In genomic region chr3:34679921-34680320, GRCm38 (mm10) we compare ENCODE assay signal across 18 mouse cellular contexts. TPM values are rescaled to one million over a fixed set of nuclear protein-coding genes. Genes with fewer than 3 reads are reported as not detected.
DNase-seq lines count a peak whose midpoint lies in the region; ATAC-seq and TF ChIP-seq lines count a peak whose summit lies in the region.
"Had no signal": no experiment of that assay in that cellular context is flagged by ENCODE, and none has a peak within 500 bp of the region (broad histone marks: within the 10 kb centered on the region; RNA-seq: fewer than 3 reads in every experiment).

No protein-coding gene starts in this region.

- no peak for TF ChIP-seq CTCF in midbrain, postnatal 0 days (IDR thresholded peaks at IDR 0.05)

- DNase-seq in midbrain, embryonic 10.5 days (ENCODE audit: low spot score), result peak; percentile 76
- no peak for DNase-seq in midbrain, postnatal 0 days (ENCODE audit: low spot score)
- peak; percentile 41 for DNase-seq in forebrain, embryonic 10.5 days (ENCODE audit: extremely low spot score, low spot score)
- DNase-seq in liver, embryonic 11.5 days (ENCODE audit: low spot score), result no peak
- no peak for DNase-seq in kidney, postnatal 36 days
- DNase-seq: cerebellum, postnatal 25 days; gastrocnemius, postnatal 36 days; kidney, adult 18-20 months; right cerebral cortex, postnatal 25 days had no signal

- H3K36me3 ChIP-seq in midbrain, embryonic 10.5 days, result peaks cover 23% of the 10 kb centered on the region
- no peaks in the 10 kb centered on the region for H3K36me3 ChIP-seq in midbrain, postnatal 0 days (ENCODE audit: insufficient read depth, low read length)
- peaks cover 24% of the 10 kb centered on the region for H3K36me3 ChIP-seq in forebrain, embryonic 10.5 days (replicated peaks)
- H3K36me3 ChIP-seq in hindbrain, embryonic 12.5 days, result no peaks in the 10 kb centered on the region
- H3K36me3 ChIP-seq in neural tube, embryonic 13.5 days, result no peaks in the 10 kb centered on the region
- no peaks in the 10 kb centered on the region for H3K36me3 ChIP-seq in liver, embryonic 11.5 days (ENCODE audit: control insufficient read depth, insufficient read depth, low read length)
- H3K36me3 ChIP-seq: embryonic facial prominence, embryonic 15.5 days; limb, embryonic 13.5 days had no signal

- H3K4me1 ChIP-seq in midbrain, embryonic 10.5 days, result peaks cover 41% of the 10 kb centered on the region
- H3K4me1 ChIP-seq in midbrain, postnatal 0 days (ENCODE audit: insufficient read depth, low read length), result no peaks in the 10 kb centered on the region
- peaks cover 35% of the 10 kb centered on the region for H3K4me1 ChIP-seq in forebrain, embryonic 10.5 days
- H3K4me1 ChIP-seq in hindbrain, embryonic 12.5 days, result peaks cover 10% of the 10 kb centered on the region
- H3K4me1 ChIP-seq in neural tube, embryonic 13.5 days (replicated peaks), result peaks cover 4% of the 10 kb centered on the region
- no peaks in the 10 kb centered on the region for H3K4me1 ChIP-seq in liver, embryonic 11.5 days (replicated peaks; ENCODE audit: control insufficient read depth, insufficient read depth, low read length)
- H3K4me1 ChIP-seq: embryonic facial prominence, embryonic 15.5 days; limb, embryonic 13.5 days had no signal

- ATAC-seq in midbrain, postnatal 0 days (ENCODE audit: low FRiP score), result no peak
- no peak for ATAC-seq in hindbrain, embryonic 12.5 days (ENCODE audit: low FRiP score)
- ATAC-seq in neural tube, embryonic 13.5 days (ENCODE audit: low read depth), result no peak
- ATAC-seq in liver, embryonic 11.5 days (replicated peaks; ENCODE audit: low FRiP score), result no peak
- no peak for ATAC-seq in megakaryocyte, adult 5-6 weeks (ENCODE audit: poor library complexity, severe bottlenecking)
- ATAC-seq: activated CD4-positive, CD25-positive, alpha-beta regulatory T cell, adult 4 months had no signal

- H3K27ac ChIP-seq in midbrain, embryonic 10.5 days (replicated peaks), result peak overlapping the region; percentile 78
- H3K27ac ChIP-seq in midbrain, postnatal 0 days (ENCODE audit: low read depth, low read length), result no peak overlapping the region
- peak overlapping the region; percentile 78 for H3K27ac ChIP-seq in forebrain, embryonic 10.5 days
- H3K27ac ChIP-seq in hindbrain, embryonic 12.5 days, result peak overlapping the region; percentile 23; the same call in 1 of the 2 replicates
- H3K27ac ChIP-seq in neural tube, embryonic 13.5 days (replicated peaks), result peak overlapping the region; percentile 34; the same call in 1 of the 2 replicates
- H3K27ac ChIP-seq in liver, embryonic 11.5 days (ENCODE audit: low read depth, low read length), result no peak overlapping the region
- H3K27ac ChIP-seq: embryonic facial prominence, embryonic 15.5 days; limb, embryonic 13.5 days had no signal

- H3K9me3 ChIP-seq in midbrain, embryonic 10.5 days (replicated peaks), result no peaks in the 10 kb centered on the region
- H3K9me3 ChIP-seq in midbrain, postnatal 0 days (ENCODE audit: low read length), result no peaks in the 10 kb centered on the region
- no peaks in the 10 kb centered on the region for H3K9me3 ChIP-seq in forebrain, embryonic 10.5 days
- no peaks in the 10 kb centered on the region for H3K9me3 ChIP-seq in hindbrain, embryonic 12.5 days (replicated peaks)
- H3K9me3 ChIP-seq in neural tube, embryonic 13.5 days, result no peaks in the 10 kb centered on the region
- H3K9me3 ChIP-seq in liver, embryonic 11.5 days (ENCODE audit: control insufficient read depth, low read length), result no peaks in the 10 kb centered on the region
- H3K9me3 ChIP-seq: embryonic facial prominence, embryonic 15.5 days; limb, embryonic 13.5 days had no signal

- H3K27me3 ChIP-seq in midbrain, embryonic 10.5 days (ENCODE audit: low read depth, poor library complexity, severe bottlenecking), result no peaks in the 10 kb centered on the region
- no peaks in the 10 kb centered on the region for H3K27me3 ChIP-seq in midbrain, postnatal 0 days (ENCODE audit: insufficient read depth, low read length)
- H3K27me3 ChIP-seq in forebrain, embryonic 10.5 days (ENCODE audit: poor library complexity, severe bottlenecking), result no peaks in the 10 kb centered on the region
- H3K27me3 ChIP-seq in hindbrain, embryonic 12.5 days, result no peaks in the 10 kb centered on the region
- H3K27me3 ChIP-seq in neural tube, embryonic 13.5 days, result no peaks in the 10 kb centered on the region
- H3K27me3 ChIP-seq in liver, embryonic 11.5 days (replicated peaks; ENCODE audit: control insufficient read depth, insufficient read depth, low read length), result no peaks in the 10 kb centered on the region; the same call in 1 of the 2 replicates
- H3K27me3 ChIP-seq: embryonic facial prominence, embryonic 15.5 days; limb, embryonic 13.5 days had no signal

- no peak overlapping the region for H3K4me2 ChIP-seq in midbrain, postnatal 0 days (ENCODE audit: low read depth, low read length, poor library complexity, severe bottlenecking)
- H3K4me2 ChIP-seq in hindbrain, embryonic 12.5 days (replicated peaks), result no peak overlapping the region
- H3K4me2 ChIP-seq in neural tube, embryonic 13.5 days, result no peak overlapping the region
- H3K4me2 ChIP-seq in liver, embryonic 11.5 days, result no peak overlapping the region
- H3K4me2 ChIP-seq: embryonic facial prominence, embryonic 15.5 days; limb, embryonic 13.5 days had no signal

- H3K9ac ChIP-seq in midbrain, postnatal 0 days (replicated peaks; ENCODE audit: low read length, poor library complexity, severe bottlenecking), result no peak overlapping the region
- H3K9ac ChIP-seq in hindbrain, embryonic 12.5 days, result no peak overlapping the region
- H3K9ac ChIP-seq in neural tube, embryonic 13.5 days, result no peak overlapping the region
- no peak overlapping the region for H3K9ac ChIP-seq in liver, embryonic 11.5 days (ENCODE audit: low read depth, low read length)
- H3K9ac ChIP-seq: embryonic facial prominence, embryonic 15.5 days; limb, embryonic 13.5 days had no signal

- H3K4me3 ChIP-seq in midbrain, embryonic 10.5 days, result 0 out of 2 replicates have a peak overlapping the region, but pooled peaks have one; percentile 18
- H3K4me3 ChIP-seq in midbrain, postnatal 0 days (ENCODE audit: low read depth, low read length), result no peak overlapping the region
- no peak overlapping the region for H3K4me3 ChIP-seq in forebrain, embryonic 10.5 days
- H3K4me3 ChIP-seq in hindbrain, embryonic 12.5 days, result no peak overlapping the region
- H3K4me3 ChIP-seq in neural tube, embryonic 13.5 days, result no peak overlapping the region
- no peak overlapping the region for H3K4me3 ChIP-seq in liver, embryonic 11.5 days (ENCODE audit: low read depth, low read length)
- H3K4me3 ChIP-seq: embryonic facial prominence, embryonic 15.5 days; limb, embryonic 13.5 days had no signal

- 4% methylated on average over 3 of the region's 3 CpGs for WGBS in midbrain, embryonic 10.5 days
- 15% methylated on average over 3 of the region's 3 CpGs for WGBS in midbrain, postnatal 0 days
- 14% methylated on average over 3 of the region's 3 CpGs for WGBS in forebrain, embryonic 10.5 days
- 7% methylated on average over 3 of the region's 3 CpGs for WGBS in hindbrain, embryonic 12.5 days
- 6% methylated on average over 3 of the region's 3 CpGs for WGBS in neural tube, embryonic 13.5 days
- WGBS in liver, embryonic 11.5 days, result 44% methylated on average over 3 of the region's 3 CpGs

RNA-seq across cellular contexts. Expression of gene Sox2, which starts 29.7 kb away (rescaled TPM):
- 28.8 and 31.9 TPM in 2 replicates for polyA plus RNA-seq in midbrain, embryonic 10.5 days (2016; fragmentation: Nextera tagmentation; extraction: Ambion mirVana)
- total RNA-seq in midbrain, postnatal 0 days (2014; rRNA removed), result 77.8 and 79.1 TPM in 2 replicates
- polyA plus RNA-seq in midbrain, postnatal 0 days (2015; fragmentation: Nextera tagmentation; extraction: Ambion mirVana), result 21.6 and 29.7 TPM in 2 replicates
- 29.2 and 29.3 TPM in 2 replicates for polyA plus RNA-seq in forebrain, embryonic 10.5 days (2016; fragmentation: Nextera tagmentation; extraction: Ambion mirVana)
- 37.3 and 39.5 TPM in 2 replicates for polyA plus RNA-seq in hindbrain, embryonic 12.5 days (2016; fragmentation: Nextera tagmentation; extraction: Ambion mirVana)
- polyA plus RNA-seq in neural tube, embryonic 13.5 days (2015; fragmentation: Nextera tagmentation; extraction: Ambion mirVana), result 20.9 TPM in 2 replicates
- 0.48 and 0.55 TPM in 2 replicates for polyA plus RNA-seq in liver, embryonic 11.5 days (2014; fragmentation: Nextera tagmentation; extraction: Ambion mirVana)
- total RNA-seq in megakaryocyte, adult 5-6 weeks (2015), result not detected in 2 replicates
- not detected in 2 replicates for total RNA-seq in megakaryocyte, adult 5-6 weeks (2017)
- total RNA-seq: gastrocnemius, postnatal 36 days; hematopoietic stem cell, adult 5-6 weeks; monocyte, adult 5-6 weeks had no signal
- polyA plus RNA-seq: activated CD4-positive, CD25-positive, alpha-beta regulatory T cell, adult 4 months; liver, embryonic 16.5 days had no signal

Comparison
In these comparisons a context has a peak if more than half of its experiments do, and no peak if none do; other contexts are left out.
1. DNase-seq: peak in midbrain, embryonic 10.5 days (single experiment) and forebrain, embryonic 10.5 days (single experiment); none in midbrain, postnatal 0 days (single experiment), liver, embryonic 11.5 days (single experiment) and kidney, postnatal 36 days (0 of 2).
2. H3K27ac ChIP-seq: peak in midbrain, embryonic 10.5 days (single experiment), forebrain, embryonic 10.5 days (single experiment), hindbrain, embryonic 12.5 days (single experiment) and neural tube, embryonic 13.5 days (single experiment); none in midbrain, postnatal 0 days (single experiment) and liver, embryonic 11.5 days (single experiment).
3. RNA of gene Sox2, which starts 29.7 kb away (polyA plus RNA-seq): 37.3 to 39.5 TPM in hindbrain, embryonic 12.5 days, 21.6 to 29.7 TPM in midbrain, postnatal 0 days, 29.2 to 29.3 TPM in forebrain, embryonic 10.5 days, 28.8 to 31.9 TPM in midbrain, embryonic 10.5 days and 20.9 TPM in neural tube, embryonic 13.5 days; 0.48 to 0.55 TPM in liver, embryonic 11.5 days; every median in the first group is over 10 times any median in the second.